Mouse (Mus musculus) CD4-positive, CD25-positive, alpha-beta regulatory T cell, adult 4 months (primary cell): ENCODE measurements around the gene Rad51b. TPM values are rescaled to one million over a fixed set of nuclear protein-coding genes. Genes with fewer than 3 reads are reported as not detected.

Experiments
- ATAC-seq: one replicate; pipeline ENCODE4 v1.8.0; 2017
- polyA plus RNA-seq, 2 experiments: library from polyadenylated mRNA; unstranded; fragments of 100-300 nt; shearing (Covaris generic); gene quantifications; one replicate each; pipeline ENCODE4 v1.2.1; 2017

The Rad51b gene
- polyA plus RNA-seq, 2 experiments from 2014 or later: 3.7 to 4.5 TPM

DNA sequence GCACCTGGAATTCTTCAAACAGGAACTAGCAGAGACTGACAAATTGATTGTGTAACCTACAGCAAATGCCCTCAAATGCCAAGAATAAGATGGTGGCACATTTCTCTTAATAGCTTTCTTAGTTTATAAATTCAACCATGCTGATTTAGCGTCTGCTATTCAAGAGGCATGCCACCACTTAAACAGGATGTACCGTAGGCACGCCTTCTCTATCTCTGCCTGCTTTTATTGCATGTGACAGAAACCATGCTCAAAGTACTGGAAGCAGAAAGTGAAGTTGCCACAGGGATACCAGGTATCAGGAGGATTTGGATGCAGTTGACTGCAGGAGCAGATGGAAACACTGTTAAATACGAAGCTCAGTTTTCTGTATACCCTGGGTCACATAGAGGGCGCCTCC, 448.1 kb downstream of the Rad51b start:
- peak; percentile 81 for ATAC-seq

DNA sequence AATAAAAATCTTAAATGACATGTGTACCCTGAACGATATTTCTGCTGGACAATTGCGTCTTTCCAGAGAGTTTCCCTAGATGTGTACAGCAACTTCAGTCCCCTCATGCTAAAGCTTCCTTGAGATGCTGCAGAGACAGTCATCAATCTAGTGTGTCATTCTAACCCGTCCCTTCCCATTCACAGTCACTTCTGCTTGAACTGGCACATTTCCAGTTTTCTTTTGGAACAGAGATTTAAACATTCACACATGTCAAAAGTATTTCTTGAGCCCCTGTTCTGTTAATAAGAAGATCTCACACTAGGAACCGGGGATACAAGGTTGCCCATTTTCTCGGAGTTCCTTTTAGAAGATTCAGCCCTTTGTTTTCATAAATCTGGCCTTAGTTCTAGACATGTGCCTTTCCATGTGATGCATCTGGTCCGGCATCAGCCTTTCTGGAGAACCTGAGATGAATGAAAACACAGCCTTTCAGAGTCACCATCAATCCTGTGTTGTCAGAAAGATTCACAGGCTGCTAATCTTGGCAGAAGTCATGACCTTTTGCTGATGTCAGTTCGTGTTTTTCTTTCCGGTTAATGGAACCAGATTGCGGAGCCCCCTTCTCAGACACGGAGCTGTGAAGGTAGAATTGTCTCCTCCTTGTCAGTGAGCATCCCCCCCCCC, 448.9 kb downstream of the Rad51b start:
- no peak for ATAC-seq

- no peak for ATAC-seq
Measured at GRCm38 (mm10) chr12:79747541-79747940, 450.5 kb downstream of the Rad51b start.

- no peak for ATAC-seq
Measured at GRCm38 (mm10) chr12:79748862-79749261, 451.8 kb downstream of the Rad51b start.

DNA sequence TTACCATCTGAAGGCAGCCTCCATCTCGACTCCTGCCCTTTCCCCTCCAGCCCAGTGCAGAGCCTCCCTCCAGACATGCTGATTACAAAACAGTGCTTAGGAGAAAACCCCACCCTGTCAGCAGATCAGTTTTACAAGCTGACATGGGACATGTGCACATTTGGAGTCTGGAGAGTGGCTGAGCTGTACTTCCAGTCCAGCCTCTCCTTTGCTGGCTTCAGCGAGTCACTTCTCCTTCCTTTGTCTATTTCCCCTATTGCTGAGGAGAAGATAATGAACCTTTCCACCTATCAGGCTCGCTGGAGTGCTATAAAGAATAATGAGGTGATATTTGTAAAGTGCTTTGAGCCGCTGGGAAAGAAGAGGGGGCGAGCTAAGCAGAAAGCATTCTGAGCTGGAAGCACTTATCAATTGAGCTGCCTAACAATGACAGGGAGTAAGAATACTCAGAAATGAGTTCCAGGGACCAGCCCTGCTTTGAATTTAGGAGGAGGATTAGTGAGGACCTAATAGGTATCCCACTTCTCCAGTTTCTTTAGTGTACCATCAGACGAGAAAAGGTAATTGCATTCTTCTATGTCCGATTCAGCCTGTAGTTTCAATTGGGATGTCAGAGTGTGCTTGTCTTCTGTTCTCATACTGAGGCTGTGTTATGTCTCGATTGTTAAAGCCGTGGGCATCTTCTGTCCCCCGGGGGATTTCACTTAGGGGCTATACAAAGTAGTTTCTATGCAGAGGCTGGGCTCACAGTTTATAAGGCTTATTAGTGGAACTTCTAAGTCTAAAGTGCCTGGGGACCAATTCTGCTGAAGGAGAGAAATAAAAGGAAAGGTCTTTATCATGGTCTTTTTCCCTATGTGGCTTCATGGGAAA, 453.4 kb downstream of the Rad51b start:
- ATAC-seq: no peak

GRCm38 (mm10) chr12:79751781-79752180, 454.7 kb downstream of the Rad51b start:
- peak; percentile 99 for ATAC-seq

DNA sequence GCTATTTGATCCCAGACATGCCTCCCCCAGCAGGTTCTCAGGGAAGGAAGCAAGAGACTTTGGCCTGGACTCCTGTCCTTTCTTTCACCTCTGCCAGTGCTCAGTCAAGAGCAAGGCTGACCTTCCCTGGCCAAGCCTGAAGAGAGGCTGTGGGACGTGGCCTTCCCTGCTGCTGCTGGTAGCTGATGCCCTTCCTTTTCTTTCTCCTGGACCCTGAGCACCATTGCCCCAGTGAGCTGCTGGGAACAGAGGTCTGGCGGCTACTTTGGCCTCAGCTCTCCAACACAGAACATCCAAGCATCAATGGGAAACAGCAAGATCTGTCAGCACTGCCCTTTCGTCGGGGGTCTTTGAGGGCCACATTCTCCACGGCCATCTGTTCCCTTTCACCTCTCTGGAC, 455.1 kb downstream of the Rad51b start:
- no peak for ATAC-seq

DNA sequence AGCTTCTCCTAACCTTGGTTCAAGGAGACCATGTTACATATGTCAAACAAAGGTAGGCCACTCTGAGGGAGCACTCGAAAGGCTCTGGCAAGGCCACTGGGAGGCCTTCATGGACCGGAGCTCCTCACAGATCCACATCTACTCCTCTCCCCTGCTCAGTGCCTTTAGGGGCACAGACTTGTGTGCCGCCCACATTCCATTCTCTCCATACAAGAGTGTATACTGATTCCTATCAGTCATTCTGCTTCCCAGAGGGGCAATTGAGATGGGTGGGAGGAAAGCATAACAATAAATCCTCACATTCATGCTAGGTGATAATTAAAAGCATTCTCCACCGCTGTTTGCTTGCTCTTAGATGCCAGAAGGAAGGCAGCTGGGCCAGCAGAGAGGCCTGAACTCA, 458.5 kb downstream of the Rad51b start:
- ATAC-seq: no peak

GRCm38 (mm10) chr12:79756352-79756751, 459.3 kb downstream of the Rad51b start:
- ATAC-seq: no peak

DNA sequence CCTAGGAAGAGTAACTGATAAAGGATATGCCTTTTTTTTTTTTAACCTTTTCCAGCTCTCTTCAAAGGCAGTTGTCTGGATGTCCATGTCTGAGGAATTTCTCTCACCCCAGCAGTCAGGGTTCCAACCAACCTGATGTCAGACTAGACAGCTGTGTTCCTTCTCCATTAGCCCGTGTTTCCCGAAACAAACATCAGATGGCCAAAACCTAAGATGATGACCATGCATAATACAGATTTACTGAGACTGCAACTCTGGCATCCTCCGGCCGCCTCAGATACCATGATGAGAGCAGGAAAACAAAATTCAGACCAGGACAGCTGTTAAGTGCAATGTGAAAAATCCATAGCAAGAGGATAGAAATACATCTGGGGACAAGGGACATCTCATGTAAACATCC, 460.7 kb downstream of the Rad51b start:
- no peak for ATAC-seq

DNA sequence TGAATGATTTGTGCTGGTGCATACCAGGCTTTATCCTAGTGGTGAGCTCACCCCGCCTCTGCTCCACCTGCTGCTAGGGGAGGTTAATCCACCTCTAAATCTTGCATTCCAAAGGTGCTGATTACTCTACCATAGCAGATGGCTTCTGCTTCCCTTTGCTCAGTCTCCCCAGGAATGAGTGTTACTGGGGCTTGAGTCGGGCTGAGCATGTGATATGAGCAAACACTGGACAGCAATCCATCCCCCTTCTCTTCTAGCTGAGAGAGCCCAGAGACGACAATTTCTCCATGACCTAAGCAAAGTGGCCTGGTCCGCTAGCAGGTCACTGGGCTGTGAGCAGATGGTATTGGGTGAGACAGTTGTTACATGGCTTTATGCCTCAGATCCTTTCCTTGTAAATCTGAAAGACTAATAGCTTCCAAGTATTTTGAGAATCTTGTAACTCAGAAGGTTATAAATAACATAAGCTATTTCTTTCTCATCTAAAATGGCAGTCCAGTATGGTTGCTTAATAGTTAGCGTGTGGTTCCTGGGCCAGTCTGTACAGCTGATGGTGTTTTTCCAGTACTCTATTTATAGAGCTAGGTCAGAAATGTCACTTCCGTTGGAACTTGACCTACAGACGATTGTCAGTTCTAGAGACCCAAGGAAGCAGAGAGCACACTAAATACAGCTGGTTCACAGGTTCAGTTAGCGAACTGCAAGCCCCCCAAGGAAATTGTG, 462.3 kb downstream of the Rad51b start:
- ATAC-seq: no peak

DNA sequence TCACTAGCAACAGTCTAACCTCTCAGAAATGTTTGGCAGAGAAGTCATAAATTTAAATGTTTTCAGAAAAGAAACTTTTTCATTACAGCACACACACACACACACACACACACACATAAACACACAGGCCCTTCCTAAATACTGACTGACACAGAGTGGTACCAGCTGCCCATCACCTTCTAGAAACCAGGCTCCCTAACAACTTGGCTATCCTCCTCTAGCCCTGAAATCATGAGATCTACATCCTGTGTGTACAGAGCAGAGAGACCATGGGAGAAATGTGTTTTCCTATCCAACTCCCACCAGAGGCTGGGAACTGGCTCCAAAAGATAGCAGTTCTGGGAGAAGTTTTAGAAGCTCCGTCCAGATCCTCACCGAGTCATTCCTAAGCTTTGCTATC, 464.1 kb downstream of the Rad51b start:
- no peak for ATAC-seq

GRCm38 (mm10) chr12:79762087-79762486, 465.0 kb downstream of the Rad51b start:
- peak; percentile 90 for ATAC-seq

GRCm38 (mm10) chr12:79762570-79763275, 465.6 kb downstream of the Rad51b start:
- ATAC-seq: peak; percentile 10

DNA sequence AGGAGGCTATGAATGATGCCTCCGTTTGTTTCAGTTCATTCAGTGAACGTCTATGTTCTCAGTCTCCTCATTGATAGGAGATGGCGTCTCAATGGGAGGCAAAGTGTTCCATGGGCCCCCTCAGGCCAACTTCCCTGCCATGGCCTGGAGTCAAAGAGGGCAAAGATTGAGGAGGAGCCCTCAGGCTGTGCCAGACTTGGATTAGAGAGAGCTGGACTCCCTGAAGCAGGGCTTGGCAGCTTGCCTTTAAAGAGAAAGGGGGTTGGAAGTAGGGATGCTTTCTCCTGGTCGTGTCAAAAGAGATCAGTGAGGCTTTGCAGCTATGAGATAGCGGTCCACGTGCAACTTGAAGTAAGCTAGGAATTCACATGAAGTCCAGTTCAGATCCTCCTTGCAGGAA, 469.0 kb downstream of the Rad51b start:
- ATAC-seq: no peak

GRCm38 (mm10) chr12:79768741-79769322, 471.8 kb downstream of the Rad51b start:
- ATAC-seq: no peak

DNA sequence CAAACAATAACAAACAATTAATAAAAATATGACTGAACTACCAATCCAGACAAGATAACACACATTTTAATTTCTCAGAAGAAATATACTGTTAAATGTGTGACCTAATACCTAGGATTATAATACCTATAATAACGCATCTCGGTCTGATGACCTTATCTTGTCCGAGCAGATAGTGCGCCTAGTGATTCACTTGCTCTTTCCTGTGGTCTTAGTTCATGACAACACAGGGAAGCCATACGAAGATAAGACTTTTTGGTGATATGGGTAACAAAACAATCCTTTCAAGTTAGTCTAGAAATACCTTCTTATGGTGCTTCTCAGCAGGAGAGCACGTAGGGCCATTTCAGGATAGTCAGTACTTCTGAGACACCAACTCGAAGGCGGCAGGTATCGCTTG, 472.7 kb downstream of the Rad51b start:
- no peak for ATAC-seq

- ATAC-seq: no peak
Measured at GRCm38 (mm10) chr12:79771194-79771593, 474.1 kb downstream of the Rad51b start.

- ATAC-seq: peak; percentile 17
Measured at GRCm38 (mm10) chr12:79771741-79772140, 474.7 kb downstream of the Rad51b start.

GRCm38 (mm10) chr12:79773246-79773645, 476.2 kb downstream of the Rad51b start:
- ATAC-seq: no peak

DNA sequence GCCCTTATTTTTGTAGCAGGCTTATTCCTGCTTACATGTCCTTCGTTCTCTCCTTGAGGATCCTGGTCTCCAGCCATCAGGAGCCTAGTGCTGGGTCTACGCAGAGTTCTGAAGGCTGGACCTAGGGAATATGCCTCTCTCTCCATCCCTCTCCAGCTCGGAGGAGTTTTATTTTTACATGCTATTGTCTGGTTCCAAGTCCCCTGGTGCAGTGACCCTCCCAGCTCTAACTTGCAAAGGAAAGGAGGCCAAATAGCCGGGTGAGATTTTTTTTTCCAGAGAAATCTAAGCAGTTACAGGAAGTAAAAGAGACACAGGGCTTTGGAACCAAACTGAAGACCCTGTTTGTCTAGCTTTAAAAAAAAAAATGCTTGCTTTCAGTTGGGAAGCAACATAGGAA, 477.5 kb downstream of the Rad51b start:
- ATAC-seq: no peak

- no peak for ATAC-seq
Measured at GRCm38 (mm10) chr12:79776828-79777227, 479.7 kb downstream of the Rad51b start.
